Mouse (Mus musculus) heart, postnatal 0 days (tissue): ENCODE data around the gene Slc25a33. TPM values are rescaled to one million over a fixed set of nuclear protein-coding genes. Genes with fewer than 3 reads are reported as not detected.

Source experiments
- ATAC-seq: fragments of 200-750 bp; cut with Nextera tagmentation; 2 replicates; pipeline ENCODE4 v1.8.0; 2017; ENCODE audit warnings: low read depth, moderate number of reproducible peaks, moderate library complexity; ENCODE audit not compliant: insufficient read depth
- DNase-seq: peaks from one replicate; pipeline ENCODE4 v3.0.0-alpha.2; 2016; ENCODE audit warnings: low spot score
- H3K27ac ChIP-seq: fragments of 300-500 bp; sonication (generic); 2 replicates; pipeline ENCODE4 v1.5.1; 2014; ENCODE audit warnings: low read depth, mild to moderate bottlenecking
- H3K27me3 ChIP-seq: fragments of 300-500 bp; sonication (generic); 2 replicates; pipeline ENCODE4 v1.6.1; 2014; ENCODE audit warnings: low read length, mixed read lengths; ENCODE audit not compliant: control insufficient read depth, insufficient read depth
- H3K36me3 ChIP-seq: fragments of 300-500 bp; sonication (generic); replicated peaks from 2 replicates; pipeline ENCODE4 v1.6.1; 2014; ENCODE audit warnings: low read length, mixed read lengths; ENCODE audit not compliant: control insufficient read depth, insufficient read depth
- H3K4me1 ChIP-seq: fragments of 300-500 bp; sonication (generic); 2 replicates; pipeline ENCODE4 v1.6.1; 2014; ENCODE audit warnings: antibody characterized with exemption; ENCODE audit not compliant: control insufficient read depth, insufficient read depth
- H3K4me2 ChIP-seq: fragments of 300-500 bp; sonication (generic); 2 replicates; pipeline ENCODE4 v1.6.1; 2014; ENCODE audit warnings: low read depth, mild to moderate bottlenecking, low read length, moderate library complexity
- H3K4me3 ChIP-seq: fragments of 300-500 bp; sonication (generic); 2 replicates; pipeline ENCODE4 v1.5.1; 2014; ENCODE audit warnings: low read depth, low read length
- H3K9ac ChIP-seq: fragments of 300-500 bp; sonication (generic); replicated peaks from 2 replicates; pipeline ENCODE4 v1.6.1; 2014; ENCODE audit warnings: low read depth, low read length, mixed read lengths
- H3K9me3 ChIP-seq: fragments of 300-500 bp; sonication (generic); replicated peaks from 2 replicates; pipeline ENCODE4 v1.6.1; 2016; ENCODE audit warnings: low read length; ENCODE audit not compliant: control insufficient read depth
- CTCF ChIP-seq: IDR thresholded peaks from 2 replicates; pipeline ENCODE4 v1.5.1; 2016; ENCODE audit warnings: antibody characterized with exemption, control low read depth, low read depth
- EP300 ChIP-seq: IDR thresholded peaks from 2 replicates; pipeline ENCODE4 v1.6.1; 2016; ENCODE audit warnings: antibody characterized with exemption, low read depth
- WGBS: fragments of 180-500 bp; shearing (Covaris S2); extraction: QIAGEN DNeasy Blood & Tissue Kit; methylation state at CpG from one replicate; pipeline ENCODE4 v1.1.7; 2014; 5-methylcytosine and 5-hydroxymethylcytosine counted together
- polyA plus RNA-seq: library from polyadenylated mRNA; unstranded; fragments of >200 nt; fragmentation: Nextera tagmentation; extraction: Ambion mirVana; gene quantifications from 2 replicates; pipeline ENCODE4 v1.2.1, GENCODE M21; 2015
- total RNA-seq: library from RNA; depleted of rRNA; stranded (reverse); fragments of >200 nt; gene quantifications from 2 replicates; pipeline ENCODE4 v1.2.3, GENCODE M21; 2014; ENCODE audit warnings: low replicate concordance

Gene Slc25a33
- total and polyA plus RNA-seq, 2 experiments from 2014 or later = 3.0 to 15.1 TPM

DNA sequence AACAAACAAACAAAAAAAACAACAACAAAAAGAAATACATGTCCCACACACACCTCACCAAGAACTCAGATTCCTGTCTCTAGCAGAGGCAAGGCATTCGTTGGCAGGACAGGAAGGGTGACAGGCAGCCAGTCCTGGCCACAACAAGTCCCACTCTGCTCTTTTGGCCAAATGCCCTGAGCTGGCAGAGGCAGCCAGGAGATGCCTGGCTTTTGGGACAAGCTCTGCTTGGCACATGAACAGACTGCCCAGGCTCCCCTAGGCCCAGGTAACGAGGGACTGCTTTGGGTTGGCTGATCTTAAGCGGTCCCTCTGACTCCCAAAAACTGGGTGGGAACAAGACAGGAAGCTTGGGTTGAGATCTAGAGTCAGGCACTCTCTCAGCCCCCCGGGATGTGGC is 37.5 kb downstream of the Slc25a33 start:
- peaks cover 2% of the 10 kb centered on the region; the same call in 1 of the 2 replicates for H3K36me3 ChIP-seq
- H3K4me2 ChIP-seq = peak overlapping the region; percentile 99
- peak overlapping the region; percentile 90 for H3K4me3 ChIP-seq
- H3K9me3 ChIP-seq = no peaks in the 10 kb centered on the region
- H3K4me1 ChIP-seq = peaks cover 54% of the 10 kb centered on the region
- no peak for TF ChIP-seq EP300
- TF ChIP-seq CTCF = no peak
- H3K27ac ChIP-seq = peak overlapping the region; percentile 88
- H3K9ac ChIP-seq = peak overlapping the region; percentile 86; the same call in 1 of the 2 replicates
- peak; percentile 21; the same call in 1 of the 2 replicates for ATAC-seq
- no peaks in the 10 kb centered on the region for H3K27me3 ChIP-seq
- 12% methylated on average over 4 of the region's 4 CpGs for WGBS
- DNase-seq = peak; percentile 55

DNA sequence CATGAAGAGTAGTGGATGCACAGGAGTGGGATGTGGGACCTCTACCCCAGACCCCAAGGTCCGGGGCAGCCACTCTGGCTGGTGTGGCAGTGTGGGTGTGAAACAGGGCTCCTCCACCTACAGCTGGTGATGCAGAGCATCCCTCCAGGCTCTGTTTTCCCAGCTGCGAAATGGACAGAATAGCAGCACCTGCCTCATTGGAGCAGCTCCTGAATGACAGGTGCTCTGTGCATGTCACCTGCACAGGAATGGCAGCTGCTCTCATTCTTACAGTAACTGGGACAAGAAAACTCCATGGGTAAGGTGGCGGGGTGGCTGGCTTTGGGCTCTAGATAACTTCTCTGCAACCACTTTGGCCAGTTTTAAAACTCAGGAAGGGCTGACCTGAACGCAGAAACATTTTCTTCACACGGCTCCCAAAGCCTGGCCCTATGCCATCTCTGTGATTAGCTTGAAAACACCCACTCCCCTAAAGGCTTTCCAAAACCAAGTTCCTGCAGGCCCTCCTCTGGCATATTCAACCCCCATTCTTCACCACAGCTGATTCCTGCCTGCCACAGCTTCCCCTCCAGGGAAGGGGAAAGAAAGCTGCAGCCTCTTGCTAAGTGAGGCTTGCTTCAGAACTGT is 38.3 kb downstream of the Slc25a33 start:
- H3K9ac ChIP-seq = no peak overlapping the region
- H3K4me3 ChIP-seq = no peak overlapping the region
- no peaks in the 10 kb centered on the region for H3K9me3 ChIP-seq
- no peak for ATAC-seq
- H3K36me3 ChIP-seq = peaks cover 9% of the 10 kb centered on the region; the same call in 1 of the 2 replicates
- H3K27ac ChIP-seq = peak overlapping the region; percentile 88; the same call in 1 of the 2 replicates
- 41% methylated on average over 5 of the region's 5 CpGs for WGBS
- peaks cover 58% of the 10 kb centered on the region for H3K4me1 ChIP-seq
- DNase-seq = no peak
- H3K4me2 ChIP-seq = peak overlapping the region; percentile 99; the same call in 1 of the 2 replicates
- no peak for TF ChIP-seq CTCF
- TF ChIP-seq EP300 = no peak
- H3K27me3 ChIP-seq = no peaks in the 10 kb centered on the region

DNA sequence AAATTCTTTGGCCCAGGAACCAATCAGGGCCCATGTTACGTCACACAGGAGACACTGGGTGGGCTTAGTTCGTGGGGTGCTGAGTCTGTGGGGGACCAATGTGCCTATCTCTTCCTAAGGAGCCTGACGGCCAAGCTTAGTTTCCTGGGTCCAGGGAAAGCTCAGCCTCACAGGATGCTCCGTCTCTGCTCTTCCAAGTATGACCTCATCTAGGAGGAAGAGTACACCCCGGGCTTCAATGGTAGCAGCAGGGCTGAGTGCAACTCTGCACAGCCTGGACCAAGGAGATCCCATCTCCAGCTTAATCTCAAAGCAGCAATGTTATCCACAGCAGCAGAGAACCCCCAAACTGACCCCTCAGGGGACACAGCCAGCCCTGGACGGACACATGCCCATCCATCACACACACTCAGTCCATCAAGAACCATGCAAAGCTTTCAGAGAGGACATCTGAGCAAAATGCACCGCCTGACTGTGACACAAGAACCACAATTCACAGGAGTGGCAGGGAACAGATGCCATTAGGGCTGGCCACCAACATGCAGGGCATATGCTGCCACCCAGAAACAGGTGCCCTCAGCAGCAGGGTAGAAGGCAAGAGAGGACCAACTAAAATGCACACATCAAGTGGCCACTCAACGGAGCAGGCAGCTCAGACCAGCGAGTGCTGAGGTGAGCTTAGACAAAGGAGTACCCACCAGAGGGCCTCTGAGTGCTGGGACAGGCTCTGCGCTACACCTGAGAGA is 39.2 kb downstream of the Slc25a33 start:
- Histone ChIP-seq H3K27me3 (no peaks in the 10 kb centered on the region), H3K27ac (peak overlapping the region; percentile 63), H3K4me1 (peaks cover 58% of the 10 kb centered on the region), H3K9ac (no peak overlapping the region), H3K4me3 (no peak overlapping the region), H3K36me3 (peaks cover 13% of the 10 kb centered on the region; the same call in 1 of the 2 replicates), H3K4me2 (no peak overlapping the region), H3K9me3 (no peaks in the 10 kb centered on the region)
- DNase-seq (no peak), ATAC-seq (no peak)
- no peak for TF ChIP-seq EP300
- no peak for TF ChIP-seq CTCF
- WGBS = 69% methylated on average over 10 of the region's 10 CpGs

DNA sequence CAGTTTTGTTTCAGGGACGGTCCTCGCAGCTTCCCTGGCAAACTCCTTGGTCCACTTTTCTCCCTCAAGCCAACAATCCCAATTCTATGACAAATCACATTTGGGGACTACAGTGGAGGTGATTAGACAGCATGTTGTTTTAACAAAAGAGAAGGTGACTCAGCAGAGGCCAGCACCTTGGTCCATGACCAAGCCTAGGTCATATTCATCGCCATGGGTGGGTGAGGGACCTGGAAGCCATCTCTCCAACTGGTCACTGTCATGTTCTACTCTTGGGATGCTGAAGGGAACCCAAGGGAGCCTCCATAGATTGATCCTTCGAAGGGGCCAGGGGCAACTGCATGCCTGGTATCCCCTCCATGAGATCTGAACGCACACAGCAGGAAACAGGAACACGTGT is 39.8 kb downstream of the Slc25a33 start:
- peak overlapping the region; percentile 63 for H3K27ac ChIP-seq

DNA sequence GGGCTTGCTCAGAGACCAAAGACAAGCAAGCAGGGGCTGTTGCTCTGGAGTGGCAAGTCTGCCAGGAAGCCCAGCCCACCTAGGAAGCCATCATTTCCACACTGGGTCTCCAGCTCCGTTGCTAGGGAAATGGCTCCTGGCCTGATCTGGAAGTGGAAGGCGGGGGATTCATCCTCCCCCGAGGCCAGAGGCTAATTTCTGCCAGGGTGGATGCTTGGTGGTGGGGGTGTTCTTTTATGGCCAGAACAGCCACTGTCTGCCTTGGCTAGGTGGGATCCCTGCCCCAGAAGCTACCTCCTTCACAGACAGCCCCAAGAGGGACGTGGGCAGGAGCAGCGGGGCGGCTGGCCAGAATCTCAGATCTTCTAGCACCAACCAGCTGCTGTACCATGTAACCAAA is 40.3 kb downstream of the Slc25a33 start:
- TF ChIP-seq EP300 = no peak
- TF ChIP-seq CTCF = no peak
- peaks cover 23% of the 10 kb centered on the region for H3K36me3 ChIP-seq
- H3K9me3 ChIP-seq = no peaks in the 10 kb centered on the region
- no peaks in the 10 kb centered on the region for H3K27me3 ChIP-seq
- H3K27ac ChIP-seq = peak overlapping the region; percentile 63
- no peak overlapping the region for H3K9ac ChIP-seq
- 0 out of 2 replicates have a peak overlapping the region, but pooled peaks have one; percentile 20 for H3K4me2 ChIP-seq
- DNase-seq (no peak), ATAC-seq (no peak)
- H3K4me3 ChIP-seq = no peak overlapping the region
- peaks cover 58% of the 10 kb centered on the region for H3K4me1 ChIP-seq
- 49% methylated on average over 6 of the region's 6 CpGs for WGBS

More for the DNA sequence above, 39.8 kb downstream of the Slc25a33 start:
- 70% methylated on average over 6 of the region's 6 CpGs for WGBS
- no peak for DNase-seq
- H3K36me3 ChIP-seq = peaks cover 18% of the 10 kb centered on the region
- peaks cover 58% of the 10 kb centered on the region for H3K4me1 ChIP-seq
- H3K27me3 ChIP-seq = no peaks in the 10 kb centered on the region
- no peaks in the 10 kb centered on the region for H3K9me3 ChIP-seq
- no peak for ATAC-seq
- no peak overlapping the region; the same call in 1 of the 2 replicates for H3K9ac ChIP-seq
- H3K4me2 ChIP-seq = no peak overlapping the region
- TF ChIP-seq EP300 (no peak), CTCF (no peak)
- H3K4me3 ChIP-seq = no peak overlapping the region
